Mouse (Mus musculus) stomach, postnatal 0 days (tissue): ENCODE results near the gene Itga1. TPM values are rescaled to one million over a fixed set of nuclear protein-coding genes. Genes with fewer than 3 reads are reported as not detected.

Experiments used
- ATAC-seq: fragments of 200-750 bp; cut with Nextera tagmentation; 2 replicates; pipeline ENCODE4 v1.8.0; 2017; ENCODE audit not compliant: low FRiP score, low TSS enrichment
- DNase-seq: peaks from one replicate; pipeline ENCODE4 v3.0.0-alpha.2; 2016; ENCODE audit warnings: low spot score
- H3K27ac ChIP-seq: fragments of 300-500 bp; sonication (generic); replicated peaks from 2 replicates; pipeline ENCODE4 v1.5.1; 2014; ENCODE audit warnings: mild to moderate bottlenecking, control low read depth
- H3K27me3 ChIP-seq: fragments of 300-500 bp; sonication (generic); 2 replicates; pipeline ENCODE4 v1.6.1; 2014; ENCODE audit warnings: low read length; ENCODE audit not compliant: control insufficient read depth, insufficient read depth
- H3K36me3 ChIP-seq: fragments of 300-500 bp; sonication (generic); 2 replicates; pipeline ENCODE4 v1.6.1; 2014; ENCODE audit warnings: low read length, mixed read lengths; ENCODE audit not compliant: control insufficient read depth, insufficient read depth
- H3K4me1 ChIP-seq: fragments of 300-500 bp; sonication (generic); replicated peaks from 2 replicates; pipeline ENCODE4 v1.6.1; 2014; ENCODE audit warnings: antibody characterized with exemption; ENCODE audit not compliant: control insufficient read depth, insufficient read depth
- H3K4me2 ChIP-seq: fragments of 300-500 bp; sonication (generic); replicated peaks from 2 replicates; pipeline ENCODE4 v1.6.1; 2014; ENCODE audit warnings: low read depth, mild to moderate bottlenecking, control low read depth, moderate library complexity
- H3K4me3 ChIP-seq: fragments of 300-500 bp; sonication (generic); 2 replicates; pipeline ENCODE4 v1.5.1; 2014; ENCODE audit warnings: low read depth, low read length, control low read depth
- H3K9ac ChIP-seq: fragments of 300-500 bp; sonication (generic); 2 replicates; pipeline ENCODE4 v1.6.1; 2014; ENCODE audit warnings: mild to moderate bottlenecking, low read length, control low read depth, mixed read lengths
- H3K9me3 ChIP-seq: fragments of 300-500 bp; sonication (generic); 2 replicates; pipeline ENCODE4 v1.6.1; 2016; ENCODE audit warnings: low read length; ENCODE audit not compliant: control insufficient read depth
- CTCF ChIP-seq: IDR thresholded peaks from 2 replicates; pipeline ENCODE4 v1.5.1; 2016; ENCODE audit warnings: antibody characterized with exemption, low read depth, mild to moderate bottlenecking, moderate library complexity
- EP300 ChIP-seq: optimal IDR thresholded peaks from 2 replicates; pipeline ENCODE3; 2016; ENCODE audit warnings: antibody characterized with exemption
- WGBS: fragments of 180-500 bp; shearing (Covaris S2); extraction: QIAGEN DNeasy Blood & Tissue Kit; methylation state at CpG from one replicate; pipeline ENCODE4 v1.1.7; 2014; 5-methylcytosine and 5-hydroxymethylcytosine counted together
- polyA plus RNA-seq: library from polyadenylated mRNA; unstranded; fragments of >200 nt; fragmentation: Nextera tagmentation; extraction: Ambion mirVana; gene quantifications from 2 replicates; pipeline ENCODE4 v1.2.1, GENCODE M21; 2015

Itga1 gene
- polyA plus RNA-seq, 1 experiment from 2014 or later, result 18.4 TPM

DNA sequence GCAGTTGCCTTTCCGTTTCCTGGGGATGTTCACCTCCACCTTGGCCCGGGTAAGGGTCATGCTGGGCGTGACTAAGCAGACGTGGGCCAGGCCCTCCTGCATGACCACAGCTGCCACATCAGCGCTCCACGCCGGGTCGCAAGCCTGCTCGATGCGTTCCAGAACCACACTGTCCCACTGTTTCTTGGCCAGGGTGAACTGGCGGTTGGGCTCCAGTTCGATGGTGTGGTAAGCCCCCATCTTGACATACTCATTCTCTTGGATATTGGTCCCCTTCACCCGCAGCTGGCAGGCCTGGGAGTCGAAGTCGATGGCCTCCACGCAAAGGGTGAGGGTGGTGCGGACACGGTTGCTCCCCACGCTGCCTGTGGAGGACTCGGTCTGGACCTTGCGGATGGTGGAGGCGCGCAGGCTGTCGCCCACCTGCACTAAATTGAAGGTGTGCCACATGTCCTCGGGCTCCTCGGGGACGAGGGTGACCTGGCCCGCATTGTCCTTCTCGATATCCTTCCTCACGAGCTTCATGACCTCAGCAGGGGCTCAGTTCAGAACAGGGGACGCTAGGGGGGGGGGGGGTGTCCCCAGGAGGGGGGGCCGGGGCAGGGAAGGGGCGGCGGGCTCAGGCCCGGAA is 12.3 kb downstream of the Itga1 start:
- Histone ChIP-seq H3K27me3 (no peaks in the 10 kb centered on the region), H3K4me3 (peak overlapping the region; percentile 62), H3K9ac (peak overlapping the region; percentile 76), H3K36me3 (peaks cover 3% of the 10 kb centered on the region; the same call in 1 of the 2 replicates), H3K27ac (peak overlapping the region; percentile 89), H3K9me3 (no peaks in the 10 kb centered on the region), H3K4me2 (peak overlapping the region; percentile 91), H3K4me1 (no peaks in the 10 kb centered on the region; the same call in 1 of the 2 replicates)
- ATAC-seq (peak; percentile 55), DNase-seq (peak; percentile 58)
- TF ChIP-seq CTCF, result no peak
- no peak for TF ChIP-seq EP300
- 6% methylated on average over 32 of the region's 35 CpGs for WGBS

DNA sequence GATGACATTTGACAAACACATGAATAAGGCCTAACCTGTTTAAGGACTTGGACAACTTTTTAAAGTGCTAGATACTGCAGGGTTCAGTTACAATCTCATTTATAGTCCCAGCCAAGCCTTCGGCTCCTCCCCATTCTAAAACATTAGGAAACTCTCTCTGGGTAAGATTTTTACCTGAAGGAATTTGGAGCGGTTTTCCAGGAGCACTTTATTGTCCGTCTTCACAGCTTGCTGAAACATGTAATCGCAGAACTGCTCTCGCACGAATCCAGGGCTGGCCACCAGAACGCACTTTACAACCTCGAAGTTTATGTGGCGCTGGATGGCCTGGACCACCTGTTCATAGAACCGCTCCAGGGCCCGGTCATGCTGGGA is 12.8 kb downstream of the Itga1 start:
- ATAC-seq (no peak), DNase-seq (no peak)
- Histone ChIP-seq H3K36me3 (peaks cover 3% of the 10 kb centered on the region; the same call in 1 of the 2 replicates), H3K27ac (peak overlapping the region; percentile 89; the same call in 1 of the 2 replicates), H3K4me1 (no peaks in the 10 kb centered on the region; the same call in 1 of the 2 replicates), H3K4me2 (peak overlapping the region; percentile 91), H3K9ac (peak overlapping the region; percentile 76), H3K27me3 (no peaks in the 10 kb centered on the region), H3K4me3 (peak overlapping the region; percentile 62), H3K9me3 (no peaks in the 10 kb centered on the region)
- WGBS, result 35% methylated on average over 11 of the region's 11 CpGs
- TF ChIP-seq CTCF, result no peak
- TF ChIP-seq EP300, result no peak

DNA sequence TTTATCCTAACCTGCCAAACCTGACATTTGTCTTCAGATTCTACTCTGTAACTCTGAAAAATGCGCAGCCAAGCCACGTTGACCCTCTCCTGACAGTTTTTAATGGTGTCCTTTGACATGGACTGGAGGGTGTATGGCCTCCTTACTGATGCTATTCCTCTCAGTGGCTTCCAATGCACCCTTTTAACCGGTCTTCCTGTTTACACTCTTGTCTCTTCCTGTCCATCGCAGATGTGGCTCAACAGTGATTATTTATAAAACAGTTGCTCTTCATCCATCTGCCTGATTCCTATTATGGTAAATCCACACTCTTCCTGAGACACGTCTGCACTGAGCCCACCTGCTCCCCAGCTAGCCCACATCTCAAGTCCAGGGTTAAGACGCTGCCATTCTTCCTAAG is 15.8 kb downstream of the Itga1 start:
- Histone ChIP-seq H3K36me3 (peaks cover 3% of the 10 kb centered on the region; the same call in 1 of the 2 replicates), H3K27ac (no peak overlapping the region), H3K4me2 (no peak overlapping the region), H3K27me3 (no peaks in the 10 kb centered on the region), H3K9me3 (no peaks in the 10 kb centered on the region), H3K9ac (no peak overlapping the region), H3K4me1 (no peaks in the 10 kb centered on the region; the same call in 1 of the 2 replicates), H3K4me3 (no peak overlapping the region)
- TF ChIP-seq CTCF, result no peak
- no peak for TF ChIP-seq EP300
- ATAC-seq (no peak), DNase-seq (no peak)
- WGBS, result 58% methylated on average over 6 of the region's 6 CpGs

DNA sequence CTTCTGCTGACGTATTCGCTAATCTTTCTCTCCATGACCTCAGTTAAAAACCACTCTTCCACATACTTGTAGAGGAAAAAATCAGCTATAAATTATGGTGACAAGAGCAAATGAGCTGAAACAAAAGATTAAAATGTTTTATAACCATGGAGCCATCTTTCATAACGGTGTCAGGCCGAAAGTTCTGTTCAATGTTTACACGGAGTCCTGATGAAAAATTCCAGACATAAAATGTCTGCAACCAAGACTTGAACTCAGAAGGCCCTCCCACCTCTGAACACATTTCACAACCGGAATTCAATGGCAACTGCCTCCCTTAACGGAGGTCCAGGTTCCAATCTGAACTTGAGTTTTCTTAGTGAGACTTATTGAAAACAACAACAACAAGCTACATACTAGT is 19.4 kb downstream of the Itga1 start:
- H3K9me3 ChIP-seq, result no peaks in the 10 kb centered on the region
- no peak; the same call in 1 of the 2 replicates for ATAC-seq
- no peak overlapping the region for H3K27ac ChIP-seq
- H3K4me3 ChIP-seq, result no peak overlapping the region
- TF ChIP-seq CTCF, result no peak
- no peak for TF ChIP-seq EP300
- H3K9ac ChIP-seq, result no peak overlapping the region
- DNase-seq, result no peak
- H3K36me3 ChIP-seq, result no peaks in the 10 kb centered on the region
- WGBS, result 62% methylated on average over 7 of the region's 7 CpGs
- H3K4me2 ChIP-seq, result no peak overlapping the region
- no peaks in the 10 kb centered on the region for H3K27me3 ChIP-seq
- H3K4me1 ChIP-seq, result peaks cover 3% of the 10 kb centered on the region; the same call in 1 of the 2 replicates

DNA sequence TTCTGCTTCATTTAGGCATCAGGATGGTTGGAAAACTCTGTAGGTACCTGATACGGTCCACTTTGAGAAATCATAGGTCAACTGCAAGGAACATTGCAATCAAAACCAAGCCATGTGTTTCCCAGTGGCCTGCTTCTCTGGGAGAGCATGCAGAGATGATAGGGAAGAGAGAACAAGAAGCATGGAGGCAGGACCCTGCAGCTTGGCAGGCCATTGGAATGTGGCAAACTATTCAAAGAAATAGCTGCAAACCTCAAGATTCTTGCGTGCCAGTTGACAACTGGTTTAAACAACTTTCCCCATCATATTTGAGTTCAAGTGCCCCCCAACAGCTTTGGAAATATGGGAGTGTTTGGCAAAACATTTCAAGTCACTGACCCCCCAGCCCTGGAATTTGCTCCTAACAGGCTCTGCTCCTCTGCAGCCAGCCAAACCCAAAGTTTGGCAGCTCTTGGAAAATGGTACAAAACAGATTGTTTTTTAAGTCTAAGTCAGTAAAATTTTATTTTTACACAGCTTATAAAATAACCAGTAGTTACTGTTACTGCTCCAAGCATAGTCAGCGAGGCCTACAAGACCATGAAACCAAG is 21.7 kb downstream of the Itga1 start:
- Histone ChIP-seq H3K9ac (no peak overlapping the region), H3K9me3 (no peaks in the 10 kb centered on the region), H3K36me3 (no peaks in the 10 kb centered on the region), H3K4me1 (peaks cover 3% of the 10 kb centered on the region; the same call in 1 of the 2 replicates), H3K27me3 (no peaks in the 10 kb centered on the region), H3K27ac (no peak overlapping the region), H3K4me2 (no peak overlapping the region), H3K4me3 (no peak overlapping the region)
- TF ChIP-seq CTCF, result no peak
- no peak for TF ChIP-seq EP300
- DNase-seq (no peak), ATAC-seq (no peak)
- WGBS, result 81% methylated on average over 3 of the region's 3 CpGs
